Mouse (Mus musculus) midbrain, embryonic 14.5 days (tissue): ENCODE data around the gene Pfkfb1. TPM values are rescaled to one million over a fixed set of nuclear protein-coding genes. Genes with fewer than 3 reads are reported as not detected.

Source experiments
- ATAC-seq: fragments of 200-750 bp; cut with Nextera tagmentation; 2 replicates; pipeline ENCODE4 v1.8.0; 2017; ENCODE audit warnings: moderate number of reproducible peaks, moderate library complexity; ENCODE audit not compliant: low FRiP score, low TSS enrichment
- DNase-seq: peaks from one replicate; pipeline ENCODE4 v3.0.0-alpha.2; 2015
- H3K27ac ChIP-seq: fragments of 300-500 bp; sonication (generic); replicated peaks from 2 replicates; pipeline ENCODE4 v1.5.1; 2014; ENCODE audit warnings: mild to moderate bottlenecking, low read depth, low read length, moderate library complexity
- H3K27me3 ChIP-seq: fragments of 300-500 bp; sonication (generic); 2 replicates; pipeline ENCODE4 v1.6.1; 2014; ENCODE audit warnings: low read length, control low read depth, mixed read lengths; ENCODE audit not compliant: control insufficient read depth, insufficient read depth
- H3K36me3 ChIP-seq: fragments of 300-500 bp; sonication (generic); 2 replicates; pipeline ENCODE4 v1.6.1; 2014; ENCODE audit warnings: low read length, control low read depth; ENCODE audit not compliant: control insufficient read depth, insufficient read depth
- H3K4me1 ChIP-seq: fragments of 300-500 bp; sonication (generic); 2 replicates; pipeline ENCODE4 v1.6.1; 2014; ENCODE audit warnings: mild to moderate bottlenecking, antibody characterized with exemption, low read length, control low read depth; ENCODE audit not compliant: control insufficient read depth, insufficient read depth
- H3K4me2 ChIP-seq: fragments of 300-500 bp; sonication (generic); 2 replicates; pipeline ENCODE4 v1.6.1; 2014; ENCODE audit warnings: mild to moderate bottlenecking, low read length, moderate library complexity
- H3K4me3 ChIP-seq: fragments of 300-500 bp; sonication (generic); replicated peaks from 2 replicates; pipeline ENCODE4 v1.5.1; 2014; ENCODE audit warnings: low read depth, low read length
- H3K9ac ChIP-seq: fragments of 300-500 bp; sonication (generic); replicated peaks from 2 replicates; pipeline ENCODE4 v1.6.1; 2014; ENCODE audit warnings: mild to moderate bottlenecking, low read length, moderate library complexity
- H3K9me3 ChIP-seq: fragments of 300-500 bp; sonication (generic); 2 replicates; pipeline ENCODE4 v1.6.1; 2016; ENCODE audit warnings: low read length, control low read depth, mixed read lengths; ENCODE audit not compliant: control insufficient read depth
- WGBS: fragments of 180-500 bp; shearing (Covaris S2); extraction: QIAGEN DNeasy Blood & Tissue Kit; methylation state at CpG from one replicate; pipeline ENCODE4 v1.1.7; 2014; 5-methylcytosine and 5-hydroxymethylcytosine counted together
- polyA plus RNA-seq: library from polyadenylated mRNA; unstranded; fragments of >200 nt; fragmentation: Nextera tagmentation; extraction: Ambion mirVana; gene quantifications from 2 replicates; pipeline ENCODE4 v1.2.1, GENCODE M21; 2014

Gene Pfkfb1
- polyA plus RNA-seq, result 4.3 and 4.4 TPM in 2 replicates

GRCm38 (mm10) chrX:150588023-150588764 lies at the start of gene Pfkfb1:
Gene Pfkfb1 (plus strand): TSS chrX:150588229.
- H3K9me3 ChIP-seq, result no peaks in the 10 kb centered on the region
- DNase-seq, result peak; percentile 86
- no peaks in the 10 kb centered on the region for H3K4me1 ChIP-seq
- peak within 1 kb of the TSS; percentile 75 for H3K27ac ChIP-seq
- ATAC-seq, result peak; percentile 92
- WGBS, result 26% methylated on average over 35 of the region's 35 CpGs
- H3K27me3 ChIP-seq, result no peaks in the 10 kb centered on the region
- H3K4me3 ChIP-seq, result peak within 1 kb of the TSS; percentile 45
- H3K9ac ChIP-seq, result peak within 1 kb of the TSS; percentile 64
- H3K4me2 ChIP-seq, result peak within 1 kb of the TSS; percentile 61
- no peaks in the 10 kb centered on the region for H3K36me3 ChIP-seq

- 92% methylated on average over 2 of the region's 2 CpGs for WGBS
- no peak for DNase-seq
- no peak overlapping the region for H3K4me3 ChIP-seq
Observed at GRCm38 (mm10) chrX:150540111-150540510, 47.9 kb upstream of the Pfkfb1 start.

GRCm38 (mm10) chrX:150541684-150542083 lies 46.3 kb upstream of the Pfkfb1 start:
- Histone ChIP-seq H3K9me3 (no peaks in the 10 kb centered on the region), H3K27me3 (no peaks in the 10 kb centered on the region), H3K4me1 (no peaks in the 10 kb centered on the region), H3K9ac (no peak overlapping the region), H3K4me2 (no peak overlapping the region), H3K27ac (no peak overlapping the region), H3K36me3 (no peaks in the 10 kb centered on the region), H3K4me3 (no peak overlapping the region)
- DNase-seq (no peak), ATAC-seq (no peak)

More at GRCm38 (mm10) chrX:150540111-150540510, 47.9 kb upstream of the Pfkfb1 start:
- H3K4me2 ChIP-seq, result no peak overlapping the region
- no peaks in the 10 kb centered on the region for H3K9me3 ChIP-seq
- H3K4me1 ChIP-seq, result no peaks in the 10 kb centered on the region
- ATAC-seq, result no peak
- no peak overlapping the region for H3K27ac ChIP-seq
- H3K36me3 ChIP-seq, result no peaks in the 10 kb centered on the region
- no peaks in the 10 kb centered on the region for H3K27me3 ChIP-seq
- H3K9ac ChIP-seq, result no peak overlapping the region

GRCm38 (mm10) chrX:150547239-150547638 lies 40.8 kb upstream of the Pfkfb1 start, which contains the start of gene Alas2:
Gene Alas2 (plus strand): TSS chrX:150547375.
- no peak within 1 kb of the TSS for H3K4me2 ChIP-seq
- WGBS, result 46% methylated on average over 5 of the region's 5 CpGs
- H3K27ac ChIP-seq, result no peak within 1 kb of the TSS
- H3K4me1 ChIP-seq, result no peaks in the 10 kb centered on the region
- H3K9me3 ChIP-seq, result no peaks in the 10 kb centered on the region
- H3K36me3 ChIP-seq, result peaks cover 3% of the 10 kb centered on the region; the same call in 1 of the 2 replicates
- no peak within 1 kb of the TSS for H3K4me3 ChIP-seq
- no peak for ATAC-seq
- no peak within 1 kb of the TSS for H3K9ac ChIP-seq
- DNase-seq, result no peak
- no peaks in the 10 kb centered on the region for H3K27me3 ChIP-seq

GRCm38 (mm10) chrX:150549639-150550038 lies 38.4 kb upstream of the Pfkfb1 start:
- Histone ChIP-seq H3K4me2 (no peak overlapping the region), H3K9me3 (no peaks in the 10 kb centered on the region), H3K36me3 (peaks cover 3% of the 10 kb centered on the region; the same call in 1 of the 2 replicates), H3K4me3 (no peak overlapping the region), H3K27ac (no peak overlapping the region), H3K9ac (no peak overlapping the region), H3K4me1 (no peaks in the 10 kb centered on the region), H3K27me3 (no peaks in the 10 kb centered on the region)
- ATAC-seq (no peak), DNase-seq (no peak)
- 86% methylated on average over 3 of the region's 3 CpGs for WGBS

GRCm38 (mm10) chrX:150551986-150552385 lies 36.0 kb upstream of the Pfkfb1 start:
- Histone ChIP-seq H3K27ac (no peak overlapping the region), H3K27me3 (no peaks in the 10 kb centered on the region), H3K9me3 (no peaks in the 10 kb centered on the region), H3K4me1 (no peaks in the 10 kb centered on the region), H3K36me3 (peaks cover 3% of the 10 kb centered on the region; the same call in 1 of the 2 replicates), H3K9ac (no peak overlapping the region), H3K4me2 (no peak overlapping the region), H3K4me3 (no peak overlapping the region)
- ATAC-seq (no peak), DNase-seq (no peak)
- 84% methylated on average over 2 of the region's 2 CpGs for WGBS

GRCm38 (mm10) chrX:150554032-150554431 lies 34.0 kb upstream of the Pfkfb1 start:
- no peak overlapping the region for H3K4me3 ChIP-seq
- H3K4me2 ChIP-seq, result no peak overlapping the region
- no peak overlapping the region for H3K9ac ChIP-seq
- no peaks in the 10 kb centered on the region for H3K9me3 ChIP-seq
- no peaks in the 10 kb centered on the region for H3K4me1 ChIP-seq
- no peak overlapping the region for H3K27ac ChIP-seq
- DNase-seq, result no peak
- peaks cover 3% of the 10 kb centered on the region; the same call in 1 of the 2 replicates for H3K36me3 ChIP-seq
- ATAC-seq, result no peak
- H3K27me3 ChIP-seq, result no peaks in the 10 kb centered on the region
- 87% methylated on average over 3 of the region's 3 CpGs for WGBS

- Histone ChIP-seq H3K4me1 (no peaks in the 10 kb centered on the region), H3K9me3 (no peaks in the 10 kb centered on the region), H3K4me2 (no peak overlapping the region), H3K36me3 (0 out of 2 replicates have a peak, but pooled peaks cover 2% of the 10 kb centered on the region), H3K4me3 (no peak overlapping the region), H3K27ac (no peak overlapping the region), H3K9ac (no peak overlapping the region), H3K27me3 (no peaks in the 10 kb centered on the region)
- WGBS, result 90% methylated on average over 12 of the region's 12 CpGs
- no peak for ATAC-seq
- DNase-seq, result no peak
Observed at GRCm38 (mm10) chrX:150564644-150565357, 23.2 kb upstream of the Pfkfb1 start.
